Mouse (Mus musculus): ENCODE results near the gene Artn.

Gene Artn

GRCm38 (mm10) chr4:117929391-117929881, at the start of gene Artn:
Gene Artn, minus strand, starts transcription at chr4:117929763.
- no peak for DNase-seq (ENCODE audit: low spot score in 2 of 2)

- DNase-seq (ENCODE audit: low spot score in 2 of 2) = no peak
Observed at GRCm38 (mm10) chr4:117979181-117979580, 49.6 kb upstream of the Artn start.

- no peak for DNase-seq (ENCODE audit: low spot score in 2 of 2)
Observed at GRCm38 (mm10) chr4:117978282-117978681, 48.7 kb upstream of the Artn start.

GRCm38 (mm10) chr4:117977841-117978240, 48.3 kb upstream of the Artn start:
- DNase-seq (ENCODE audit: low spot score in 2 of 2) = no peak

- no peak for DNase-seq (ENCODE audit: low spot score in 2 of 2)
Observed at GRCm38 (mm10) chr4:117977371-117977770, 47.8 kb upstream of the Artn start.

GRCm38 (mm10) chr4:117975820-117976219, 46.3 kb upstream of the Artn start:
- DNase-seq (ENCODE audit: low spot score in 2 of 2) = no peak

- no peak for DNase-seq (ENCODE audit: low spot score in 2 of 2)
Observed at GRCm38 (mm10) chr4:117974719-117975118, 45.2 kb upstream of the Artn start.

GRCm38 (mm10) chr4:117972999-117973398, 43.4 kb upstream of the Artn start:
- DNase-seq (ENCODE audit: low spot score in 2 of 2) = no peak

- no peak for DNase-seq (ENCODE audit: low spot score in 2 of 2)
Observed at GRCm38 (mm10) chr4:117964346-117965025, 34.9 kb upstream of the Artn start.

- DNase-seq (ENCODE audit: low spot score in 2 of 2) = no peak
Observed at GRCm38 (mm10) chr4:117957492-117957891, 27.9 kb upstream of the Artn start.

- DNase-seq (ENCODE audit: low spot score in 2 of 2) = no peak
Observed at GRCm38 (mm10) chr4:117947493-117947892, 17.9 kb upstream of the Artn start.

GRCm38 (mm10) chr4:117946639-117947305, 17.2 kb upstream of the Artn start:
- DNase-seq (ENCODE audit: low spot score in 2 of 2) = no peak

GRCm38 (mm10) chr4:117943317-117943716, 13.8 kb upstream of the Artn start:
- DNase-seq (ENCODE audit: low spot score in 2 of 2) = no peak

- no peak for DNase-seq (ENCODE audit: low spot score in 2 of 2)
Observed at GRCm38 (mm10) chr4:117936964-117937363, 7.4 kb upstream of the Artn start.

GRCm38 (mm10) chr4:117934081-117934480, 4.5 kb upstream of the Artn start:
- DNase-seq (ENCODE audit: low spot score in 2 of 2) = no peak

- no peak for DNase-seq (ENCODE audit: low spot score in 2 of 2)
Observed at GRCm38 (mm10) chr4:117933248-117933647, 3.7 kb upstream of the Artn start.

GRCm38 (mm10) chr4:117928699-117929241, 793 bp downstream of the Artn start:
- DNase-seq (ENCODE audit: low spot score in 2 of 2) = no peak

- no peak for DNase-seq (ENCODE audit: low spot score in 2 of 2)
Observed at GRCm38 (mm10) chr4:117928234-117928633, 1.3 kb downstream of the Artn start.

- peak in 1 of 2 experiments; percentile 59 for DNase-seq (ENCODE audit: low spot score in 2 of 2)
Observed at GRCm38 (mm10) chr4:117926545-117927482, 2.7 kb downstream of the Artn start.

GRCm38 (mm10) chr4:117924916-117925315, 4.6 kb downstream of the Artn start:
- no peak for DNase-seq (ENCODE audit: low spot score in 2 of 2)

- no peak for DNase-seq (ENCODE audit: low spot score in 2 of 2)
Observed at GRCm38 (mm10) chr4:117923450-117923849, 6.1 kb downstream of the Artn start.

- no peak for DNase-seq (ENCODE audit: low spot score in 2 of 2)
Observed at GRCm38 (mm10) chr4:117921358-117921757, 8.2 kb downstream of the Artn start.
